In genomic region chr1:89848356-89849039, GRCm38 (mm10) we compare ENCODE assay signal across 15 mouse cellular contexts.
DNase-seq lines count a peak whose midpoint lies in the region; ATAC-seq and TF ChIP-seq lines count a peak whose summit lies in the region.
"Had no signal": no experiment of that assay in that cellular context is flagged by ENCODE, and none has a peak within 500 bp of the region (broad histone marks: within the 10 kb centered on the region; RNA-seq: fewer than 3 reads in every experiment).

No protein-coding gene starts in this region.

- H3K4me1 ChIP-seq in forebrain, embryonic 10.5 days, result peaks cover 49% of the 10 kb centered on the region
- peaks cover 40% of the 10 kb centered on the region for H3K4me1 ChIP-seq in hindbrain, embryonic 15.5 days (replicated peaks)
- peaks cover 35% of the 10 kb centered on the region for H3K4me1 ChIP-seq in midbrain, embryonic 14.5 days (ENCODE audit: control insufficient read depth, insufficient read depth, low read length)
- H3K4me1 ChIP-seq: heart, embryonic 13.5 days had no signal

- no peak for TF ChIP-seq CTCF in brain, embryonic 14.5 days (IDR thresholded peaks at IDR 0.05; ENCODE audit: borderline replicate concordance, extremely low read depth, insufficient read depth, insufficient read length)

- peaks cover 24% of the 10 kb centered on the region for H3K36me3 ChIP-seq in forebrain, embryonic 10.5 days (replicated peaks)
- H3K36me3 ChIP-seq in hindbrain, embryonic 15.5 days, result peaks cover 7% of the 10 kb centered on the region; the same call in 1 of the 2 replicates
- H3K36me3 ChIP-seq in midbrain, embryonic 14.5 days (ENCODE audit: control insufficient read depth, insufficient read depth, low read length), result peaks cover 11% of the 10 kb centered on the region
- H3K36me3 ChIP-seq: lung, embryonic 15.5 days had no signal

- DNase-seq in brain, embryonic 14.5 days (ENCODE audit: low read depth), result peak; percentile 86
- DNase-seq in forebrain, embryonic 10.5 days (ENCODE audit: extremely low spot score, low spot score), result peak; percentile 43
- peak; percentile 55 for DNase-seq in midbrain, embryonic 14.5 days
- DNase-seq in lung, postnatal 4 days, result no peak
- DNase-seq in urinary bladder, postnatal 14 days (ENCODE audit: low spot score), result no peak
- no peak for DNase-seq in heart, postnatal 4 days
- DNase-seq in kidney, adult 8-10 months, result no peak
- DNase-seq: adrenal gland, postnatal 36 days; cerebellum, adult 11-12 months; right cerebral cortex, adult 18-20 months; thymus, postnatal 4 days had no signal

- no peak overlapping the region for H3K4me3 ChIP-seq in forebrain, embryonic 10.5 days
- H3K4me3 ChIP-seq in hindbrain, embryonic 15.5 days, result no peak overlapping the region
- H3K4me3 ChIP-seq in midbrain, embryonic 14.5 days (replicated peaks; ENCODE audit: low read depth, low read length), result no peak overlapping the region
- H3K4me3 ChIP-seq: heart, embryonic 13.5 days; lung, embryonic 15.5 days had no signal

- no peak for TF ChIP-seq POLR2A in brain, embryonic 14.5 days (IDR thresholded peaks at IDR 0.05; ENCODE audit: borderline replicate concordance, extremely low read depth, insufficient read depth, insufficient read length, poor library complexity, severe bottlenecking)

- no peak overlapping the region for H3K9ac ChIP-seq in hindbrain, embryonic 15.5 days
- H3K9ac ChIP-seq in midbrain, embryonic 14.5 days (replicated peaks; ENCODE audit: low read length), result no peak overlapping the region; the same call in 1 of the 2 replicates
- H3K9ac ChIP-seq: heart, embryonic 13.5 days; lung, embryonic 15.5 days had no signal

- H3K4me2 ChIP-seq in hindbrain, embryonic 15.5 days, result 0 out of 2 replicates have a peak overlapping the region, but pooled peaks have one; percentile 7
- H3K4me2 ChIP-seq in midbrain, embryonic 14.5 days (ENCODE audit: low read length), result 0 out of 2 replicates have a peak overlapping the region, but pooled peaks have one; percentile 1
- H3K4me2 ChIP-seq: heart, embryonic 13.5 days; lung, embryonic 15.5 days had no signal

- no peaks in the 10 kb centered on the region for H3K9me3 ChIP-seq in forebrain, embryonic 10.5 days
- no peaks in the 10 kb centered on the region for H3K9me3 ChIP-seq in hindbrain, embryonic 15.5 days
- no peaks in the 10 kb centered on the region for H3K9me3 ChIP-seq in midbrain, embryonic 14.5 days (ENCODE audit: control insufficient read depth, low read length)
- H3K9me3 ChIP-seq: heart, embryonic 13.5 days; lung, embryonic 15.5 days had no signal

- H3K27me3 ChIP-seq in forebrain, embryonic 10.5 days (ENCODE audit: poor library complexity, severe bottlenecking), result peaks cover 93% of the 10 kb centered on the region
- H3K27me3 ChIP-seq in hindbrain, embryonic 15.5 days, result no peaks in the 10 kb centered on the region
- no peaks in the 10 kb centered on the region for H3K27me3 ChIP-seq in midbrain, embryonic 14.5 days (ENCODE audit: control insufficient read depth, insufficient read depth, low read length)
- H3K27me3 ChIP-seq: heart, embryonic 13.5 days; lung, embryonic 15.5 days had no signal

- ATAC-seq in hindbrain, embryonic 15.5 days (ENCODE audit: low FRiP score, low read depth), result peak; percentile 51; the same call in 1 of the 2 replicates
- peak; percentile 67; the same call in 1 of the 2 replicates for ATAC-seq in midbrain, embryonic 14.5 days (ENCODE audit: low FRiP score, low TSS enrichment)

- 37% methylated on average over 17 of the region's 17 CpGs for WGBS in forebrain, embryonic 10.5 days
- WGBS in hindbrain, embryonic 15.5 days, result 18% methylated on average over 17 of the region's 17 CpGs
- 22% methylated on average over 17 of the region's 17 CpGs for WGBS in midbrain, embryonic 14.5 days

- H3K27ac ChIP-seq in forebrain, embryonic 10.5 days, result 0 out of 2 replicates have a peak overlapping the region, but pooled peaks have one; percentile 8
- H3K27ac ChIP-seq in hindbrain, embryonic 15.5 days (replicated peaks), result no peak overlapping the region
- peak overlapping the region; percentile 14; the same call in 1 of the 2 replicates for H3K27ac ChIP-seq in midbrain, embryonic 14.5 days (replicated peaks; ENCODE audit: low read depth, low read length)
- H3K27ac ChIP-seq: heart, embryonic 13.5 days; kidney, postnatal 0 days; lung, embryonic 15.5 days had no signal

Comparison
In these comparisons a context has a peak if more than half of its experiments do, and no peak if none do; other contexts are left out.
1. DNase-seq: peak in brain, embryonic 14.5 days (single experiment), forebrain, embryonic 10.5 days (single experiment) and midbrain, embryonic 14.5 days (single experiment); none in lung, postnatal 4 days (0 of 2), urinary bladder, postnatal 14 days (single experiment), heart, postnatal 4 days (single experiment) and kidney, adult 8-10 months (0 of 2).